Mouse (Mus musculus): Measurements from ENCODE around the gene Oard1.
A peak's percentile ranks its signal among the peaks of the same experiment; 100 is the strongest.

The Oard1 gene

GRCm38 (mm10) chr17:48437421-48437911 lies 27.7 kb downstream of the Oard1 start:
- DNase-seq, result peak; percentile 34

- DNase-seq, result peak; percentile 66
These were observed 33.1 kb downstream of the Oard1 start for GRCm38 (mm10) chr17:48442745-48443457.

- peak; percentile 71 for DNase-seq
These were observed 33.8 kb downstream of the Oard1 start for GRCm38 (mm10) chr17:48443542-48444145.

- no peak for DNase-seq
These were observed 37.9 kb downstream of the Oard1 start for GRCm38 (mm10) chr17:48447675-48448074.

GRCm38 (mm10) chr17:48450666-48451352 lies 41.0 kb downstream of the Oard1 start:
- no peak for DNase-seq

- no peak for DNase-seq
These were observed 41.5 kb downstream of the Oard1 start, which contains the start of gene Tspo2 for GRCm38 (mm10) chr17:48451353-48451675. Gene Tspo2, minus strand, starts transcription at chr17:48451522.

- DNase-seq, result no peak
These were observed 42.1 kb downstream of the Oard1 start for GRCm38 (mm10) chr17:48451753-48452444.

GRCm38 (mm10) chr17:48453489-48453888 lies 43.7 kb downstream of the Oard1 start:
- DNase-seq, result no peak

- DNase-seq, result no peak
These were observed 44.4 kb downstream of the Oard1 start for GRCm38 (mm10) chr17:48454190-48454589.

- DNase-seq, result no peak
These were observed 44.9 kb downstream of the Oard1 start, which contains the start of gene Unc5cl for GRCm38 (mm10) chr17:48454688-48455087. Gene Unc5cl, plus strand, starts transcription at chr17:48454901.

- no peak for DNase-seq
These were observed 46.1 kb downstream of the Oard1 start for GRCm38 (mm10) chr17:48455955-48456354.

- no peak for DNase-seq
These were observed 48.3 kb downstream of the Oard1 start for GRCm38 (mm10) chr17:48457971-48458653.

- DNase-seq, result no peak
These were observed 52.3 kb downstream of the Oard1 start for GRCm38 (mm10) chr17:48462096-48462495.

- DNase-seq, result no peak
These were observed 53.6 kb downstream of the Oard1 start for GRCm38 (mm10) chr17:48463391-48463790.
